Mouse (Mus musculus) G1E (cell line): ENCODE results near the gene Arid3a.

Source experiments
- CTCF ChIP-seq: IDR thresholded peaks from 2 replicates; pipeline ENCODE4 v1.5.1; 2012; ENCODE audit warnings: low read depth, low read length, inconsistent platforms, mixed read lengths
- GATA1 ChIP-seq: IDR thresholded peaks from 2 replicates; pipeline ENCODE4 v1.6.1; 2012; ENCODE audit warnings: borderline replicate concordance, low read length, inconsistent platforms, mixed read lengths

DNA sequence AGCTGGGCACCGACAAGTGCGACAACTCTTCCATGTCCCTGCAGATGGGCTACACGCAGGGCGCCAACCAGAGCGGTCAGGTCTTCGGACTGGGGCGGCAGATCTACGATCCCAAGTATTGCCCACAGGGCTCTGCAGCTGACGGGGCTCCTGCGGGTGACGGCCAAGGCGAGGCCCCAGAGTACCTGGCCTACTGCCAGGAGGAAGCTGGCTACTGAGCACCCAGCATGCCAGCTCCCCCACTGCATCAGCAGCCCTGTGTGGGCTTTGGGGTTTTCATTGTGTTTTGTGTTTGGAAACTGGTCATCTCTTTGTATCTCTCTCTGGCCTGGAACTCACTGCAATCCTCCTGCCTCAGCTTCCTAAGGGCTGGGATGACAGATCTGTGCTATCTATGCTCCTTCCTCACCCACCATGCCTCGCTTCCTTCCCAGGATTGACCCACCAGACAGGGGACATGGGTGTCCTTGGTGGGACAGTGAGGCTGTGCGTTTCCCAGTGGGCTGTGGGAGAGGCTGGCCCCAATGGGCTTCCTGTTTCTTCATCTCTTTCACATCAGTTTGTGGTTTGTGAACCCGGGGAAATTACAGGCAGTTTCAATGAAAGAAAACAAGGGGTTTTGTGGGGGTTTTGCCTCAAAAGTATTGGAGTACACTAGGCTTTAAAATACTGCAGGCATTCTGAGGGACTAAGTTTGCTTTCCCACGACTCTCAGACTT is 67.7 kb downstream of the Arid3a start:
- TF ChIP-seq GATA1: no peak
- TF ChIP-seq CTCF: no peak
